Mouse (Mus musculus): ENCODE data around the gene Slc23a2. TPM values are rescaled to one million over a fixed set of nuclear protein-coding genes. Genes with fewer than 3 reads are reported as not detected.

The Slc23a2 gene
- polyA plus RNA-seq (2015; fragmentation: Nextera tagmentation; extraction: Ambion mirVana): 5.4 and 5.6 TPM in 2 replicates

GRCm38 (mm10) chr2:132144971-132145691, at the start of gene Slc23a2:
Gene Slc23a2, minus strand, starts transcription at chr2:132145108.
- under 1% methylated on average over 36 of the region's 68 CpGs for WGBS
- Histone ChIP-seq H3K9me3 (ENCODE audit: control insufficient read depth, low read length) (no peaks in the 10 kb centered on the region), H3K4me2 (replicated peaks; ENCODE audit: low read depth) (peak within 1 kb of the TSS; percentile 98), H3K36me3 (ENCODE audit: control insufficient read depth, insufficient read depth, low read length) (no peaks in the 10 kb centered on the region), H3K4me1 (replicated peaks; ENCODE audit: control insufficient read depth, insufficient read depth) (no peaks in the 10 kb centered on the region), H3K4me3 (ENCODE audit: low read depth, low read length) (peak within 1 kb of the TSS; percentile 75), H3K27ac (replicated peaks) (peak within 1 kb of the TSS; percentile 53; the same call in 1 of the 2 replicates), H3K9ac (ENCODE audit: low read length) (peak within 1 kb of the TSS; percentile 89), H3K27me3 (ENCODE audit: control insufficient read depth, insufficient read depth, low read length) (no peaks in the 10 kb centered on the region)
- TF ChIP-seq EP300 (optimal IDR thresholded peaks at IDR 0.05) (no peak), CTCF (IDR thresholded peaks at IDR 0.05; ENCODE audit: low read depth) (no peak)
- ATAC-seq (ENCODE audit: low FRiP score, low TSS enrichment) (peak; percentile 85), DNase-seq (ENCODE audit: low spot score) (peak; percentile 72)

GRCm38 (mm10) chr2:132190602-132191161, 45.8 kb upstream of the Slc23a2 start:
- no peak for ATAC-seq (ENCODE audit: low FRiP score, low TSS enrichment)
- H3K9me3 ChIP-seq (ENCODE audit: control insufficient read depth, low read length): no peaks in the 10 kb centered on the region
- TF ChIP-seq CTCF (IDR thresholded peaks at IDR 0.05; ENCODE audit: low read depth) (no peak), EP300 (optimal IDR thresholded peaks at IDR 0.05) (no peak)
- no peak overlapping the region for H3K4me2 ChIP-seq (replicated peaks; ENCODE audit: low read depth)
- no peaks in the 10 kb centered on the region for H3K36me3 ChIP-seq (ENCODE audit: control insufficient read depth, insufficient read depth, low read length)
- H3K27ac ChIP-seq (replicated peaks): no peak overlapping the region
- H3K27me3 ChIP-seq (ENCODE audit: control insufficient read depth, insufficient read depth, low read length): no peaks in the 10 kb centered on the region
- H3K9ac ChIP-seq (ENCODE audit: low read length): no peak overlapping the region
- 54% methylated on average over 3 of the region's 3 CpGs for WGBS
- no peak overlapping the region for H3K4me3 ChIP-seq (ENCODE audit: low read depth, low read length)
- no peak for DNase-seq (ENCODE audit: low spot score)
- H3K4me1 ChIP-seq (replicated peaks; ENCODE audit: control insufficient read depth, insufficient read depth): no peaks in the 10 kb centered on the region

GRCm38 (mm10) chr2:132183874-132184273, 39.0 kb upstream of the Slc23a2 start:
- ATAC-seq (ENCODE audit: low FRiP score, low TSS enrichment): no peak
- H3K4me3 ChIP-seq (ENCODE audit: low read depth, low read length): no peak overlapping the region
- H3K9me3 ChIP-seq (ENCODE audit: control insufficient read depth, low read length): no peaks in the 10 kb centered on the region
- H3K9ac ChIP-seq (ENCODE audit: low read length): no peak overlapping the region
- TF ChIP-seq CTCF (IDR thresholded peaks at IDR 0.05; ENCODE audit: low read depth) (no peak), EP300 (optimal IDR thresholded peaks at IDR 0.05) (no peak)
- H3K4me2 ChIP-seq (replicated peaks; ENCODE audit: low read depth): no peak overlapping the region
- no peaks in the 10 kb centered on the region for H3K4me1 ChIP-seq (replicated peaks; ENCODE audit: control insufficient read depth, insufficient read depth)
- H3K27ac ChIP-seq (replicated peaks): no peak overlapping the region
- H3K36me3 ChIP-seq (ENCODE audit: control insufficient read depth, insufficient read depth, low read length): no peaks in the 10 kb centered on the region
- WGBS: 70% methylated on average over 6 of the region's 6 CpGs
- DNase-seq (ENCODE audit: low spot score): no peak
- no peaks in the 10 kb centered on the region for H3K27me3 ChIP-seq (ENCODE audit: control insufficient read depth, insufficient read depth, low read length)

GRCm38 (mm10) chr2:132180463-132181205, 35.7 kb upstream of the Slc23a2 start:
- H3K9me3 ChIP-seq (ENCODE audit: control insufficient read depth, low read length): no peaks in the 10 kb centered on the region
- H3K4me2 ChIP-seq (replicated peaks; ENCODE audit: low read depth): no peak overlapping the region
- TF ChIP-seq EP300 (optimal IDR thresholded peaks at IDR 0.05) (no peak), CTCF (IDR thresholded peaks at IDR 0.05; ENCODE audit: low read depth) (no peak)
- ATAC-seq (ENCODE audit: low FRiP score, low TSS enrichment): no peak
- no peaks in the 10 kb centered on the region for H3K36me3 ChIP-seq (ENCODE audit: control insufficient read depth, insufficient read depth, low read length)
- no peak overlapping the region for H3K27ac ChIP-seq (replicated peaks)
- DNase-seq (ENCODE audit: low spot score): no peak
- WGBS: 14% methylated on average over 1 of the region's 1 CpGs
- no peaks in the 10 kb centered on the region for H3K4me1 ChIP-seq (replicated peaks; ENCODE audit: control insufficient read depth, insufficient read depth)
- no peak overlapping the region for H3K9ac ChIP-seq (ENCODE audit: low read length)
- H3K27me3 ChIP-seq (ENCODE audit: control insufficient read depth, insufficient read depth, low read length): no peaks in the 10 kb centered on the region
- no peak overlapping the region for H3K4me3 ChIP-seq (ENCODE audit: low read depth, low read length)

GRCm38 (mm10) chr2:132179371-132179770, 34.5 kb upstream of the Slc23a2 start:
- WGBS: 85% methylated on average over 7 of the region's 7 CpGs

More at GRCm38 (mm10) chr2:132179371-132179770, 34.5 kb upstream of the Slc23a2 start:
- no peak overlapping the region for H3K27ac ChIP-seq (replicated peaks)
- no peaks in the 10 kb centered on the region for H3K9me3 ChIP-seq (ENCODE audit: control insufficient read depth, low read length)
- no peaks in the 10 kb centered on the region for H3K36me3 ChIP-seq (ENCODE audit: control insufficient read depth, insufficient read depth, low read length)
- TF ChIP-seq CTCF (IDR thresholded peaks at IDR 0.05; ENCODE audit: low read depth): no peak
- TF ChIP-seq EP300 (optimal IDR thresholded peaks at IDR 0.05): no peak
- no peak overlapping the region for H3K4me2 ChIP-seq (replicated peaks; ENCODE audit: low read depth)
- H3K4me1 ChIP-seq (replicated peaks; ENCODE audit: control insufficient read depth, insufficient read depth): no peaks in the 10 kb centered on the region
- no peak for ATAC-seq (ENCODE audit: low FRiP score, low TSS enrichment)
- no peak for DNase-seq (ENCODE audit: low spot score)
- no peak overlapping the region for H3K4me3 ChIP-seq (ENCODE audit: low read depth, low read length)
- H3K27me3 ChIP-seq (ENCODE audit: control insufficient read depth, insufficient read depth, low read length): no peaks in the 10 kb centered on the region
- H3K9ac ChIP-seq (ENCODE audit: low read length): no peak overlapping the region

Data from stomach, postnatal 0 days (tissue).